Mouse (Mus musculus) heart, adult 2 months (tissue): ENCODE results near the gene Tbce. TPM values are rescaled to one million over a fixed set of nuclear protein-coding genes. Genes with fewer than 3 reads are reported as not detected.

Source experiments
- DNase-seq, 2 experiments: peaks; one replicate each; pipeline ENCODE4 v3.0.0; 2021
- H3K27ac ChIP-seq: fragments of 200-600 bp; 2 replicates; pipeline ENCODE4 v1.8.1; 2022
- H3K27me3 ChIP-seq: fragments of 200-500 bp; 2 replicates; pipeline ENCODE4 v1.6.1; 2012; ENCODE audit warnings: mild to moderate bottlenecking, low read length, inconsistent platforms, mixed read lengths; ENCODE audit not compliant: control insufficient read depth, insufficient read depth
- H3K36me3 ChIP-seq: fragments of 200-500 bp; 2 replicates; pipeline ENCODE4 v1.6.1; 2012; ENCODE audit warnings: low read length, inconsistent platforms; ENCODE audit not compliant: control insufficient read depth, insufficient read depth
- H3K4me1 ChIP-seq: fragments of 200-500 bp; 2 replicates; pipeline ENCODE4 v1.6.1; 2011; ENCODE audit warnings: low read length; ENCODE audit not compliant: control insufficient read depth, insufficient read depth
- H3K4me3 ChIP-seq: fragments of 200-600 bp; 2 replicates; pipeline ENCODE4 v1.8.1; 2022
- H3K79me2 ChIP-seq: fragments of 200-500 bp; replicated peaks from 2 replicates; pipeline ENCODE4 v1.6.1; 2012; ENCODE audit warnings: mild to moderate bottlenecking, inconsistent platforms, low read length, moderate library complexity, mixed read lengths; ENCODE audit not compliant: control insufficient read depth, insufficient read depth
- H3K9ac ChIP-seq: fragments of 200-500 bp; 2 replicates; pipeline ENCODE4 v1.6.1; 2012; ENCODE audit warnings: low read depth, mild to moderate bottlenecking, control low read depth, inconsistent platforms, low read length, mixed read lengths
- CTCF ChIP-seq: fragments of 200-600 bp; IDR thresholded peaks from 2 replicates; pipeline ENCODE4 v1.8.1; 2022; ENCODE audit warnings: antibody characterized with exemption, mild to moderate bottlenecking, moderate library complexity
- EP300 ChIP-seq: fragments of 200-500 bp; IDR thresholded peaks from 2 replicates; pipeline ENCODE4 v1.6.1; 2011; ENCODE audit warnings: low read depth, low read length, control low read depth; ENCODE audit not compliant: insufficient read depth
- POLR2A ChIP-seq: fragments of 200-500 bp; IDR thresholded peaks from 2 replicates; pipeline ENCODE4 v1.6.1; 2011; ENCODE audit warnings: mild to moderate bottlenecking, low read depth, low read length, control low read depth; ENCODE audit not compliant: insufficient read depth
- WGBS: fragments of 180-500 bp; shearing (Covaris S2); methylation state at CpG from one replicate; pipeline ENCODE4 v1.1.7; 2018; 5-methylcytosine and 5-hydroxymethylcytosine counted together
- intact Hi-C: fragments of 180-260 bp; cut with DNase I; formaldehyde crosslinking; loops from one replicate; pipeline ENCODE4 v1.15.1; 2025
- polyA plus RNA-seq: library from polyadenylated mRNA; depleted of rRNA; stranded (reverse); fragments of >200 nt; gene quantifications from 2 replicates; pipeline ENCODE4 v1.2.3, GENCODE M21; 2012
- total RNA-seq, 2 experiments: library from RNA; stranded (reverse); gene quantifications; 2 replicates each; pipeline ENCODE4 v1.2.3; 2021

Gene Tbce
- total and polyA plus RNA-seq, 3 experiments = 16.5 to 21.2 (median 20.4) TPM

DNA sequence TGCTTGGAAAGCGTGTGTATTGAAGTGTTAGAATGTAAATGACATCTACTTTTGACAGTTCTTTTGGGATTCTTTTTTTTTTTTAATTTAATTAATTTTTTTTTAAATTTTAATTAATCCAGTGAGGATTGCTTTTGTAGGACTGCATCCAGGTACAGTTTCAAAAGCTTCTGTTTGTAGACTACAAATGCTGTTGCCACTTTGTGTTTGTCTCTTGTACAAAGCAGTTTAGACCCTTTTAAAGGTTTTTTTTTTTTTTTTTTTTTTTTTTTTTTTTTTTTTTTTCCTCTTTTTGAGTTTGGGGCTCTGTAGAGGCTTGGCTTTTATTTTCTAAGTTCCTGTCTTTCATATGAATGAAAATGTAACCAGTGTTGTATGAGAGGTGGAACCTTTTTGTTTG is 26.3 kb upstream of the Tbce start:
- Histone ChIP-seq H3K4me1 (peaks cover 5% of the 10 kb centered on the region), H3K27me3 (no peaks in the 10 kb centered on the region), H3K36me3 (peaks cover 21% of the 10 kb centered on the region), H3K4me3 (no peak overlapping the region), H3K79me2 (peaks cover 9% of the 10 kb centered on the region), H3K9ac (no peak overlapping the region), H3K27ac (no peak overlapping the region)
- no peak for TF ChIP-seq CTCF
- TF ChIP-seq POLR2A = no peak
- WGBS = 89% methylated on average over 1 of the region's 1 CpGs
- DNase-seq = no peak
- intact Hi-C loops = loop anchor here (10.0 kb wide), 1 partner anchor 549 kb away; the partner anchor contains the start of genes Mrpl32 and Psma2

DNA sequence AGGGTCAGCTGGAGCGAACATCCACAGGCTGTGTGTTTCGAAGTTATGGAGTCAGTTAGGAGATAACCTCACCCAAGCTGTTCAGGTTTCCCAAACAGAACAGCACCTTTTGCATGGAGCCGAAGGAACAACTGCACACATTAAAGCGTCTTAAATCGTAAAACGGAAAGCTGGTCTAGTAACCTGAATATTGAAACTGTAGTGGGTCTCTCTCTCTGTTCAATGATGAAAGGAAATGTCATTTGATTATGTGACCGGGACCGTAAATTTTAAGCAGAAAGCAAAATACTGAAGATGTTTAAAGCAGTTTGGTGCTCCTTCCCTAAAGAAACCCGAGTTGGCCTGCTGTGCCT is 25.6 kb upstream of the Tbce start:
- peak overlapping the region; percentile 83 for H3K9ac ChIP-seq
- intact Hi-C loops = loop anchor here (10.0 kb wide), 1 partner anchor 550 kb away; the partner anchor contains the start of genes Mrpl32 and Psma2
- H3K27ac ChIP-seq = peak overlapping the region; percentile 9; the same call in 1 of the 2 replicates
- DNase-seq = no peak
- peaks cover 24% of the 10 kb centered on the region for H3K36me3 ChIP-seq
- H3K4me3 ChIP-seq = peak overlapping the region; percentile 87
- H3K27me3 ChIP-seq = no peaks in the 10 kb centered on the region
- no peak for TF ChIP-seq CTCF
- TF ChIP-seq POLR2A = no peak
- TF ChIP-seq EP300 = no peak
- H3K79me2 ChIP-seq = peaks cover 9% of the 10 kb centered on the region
- WGBS = 3% methylated on average over 9 of the region's 9 CpGs
- H3K4me1 ChIP-seq = peaks cover 5% of the 10 kb centered on the region

DNA sequence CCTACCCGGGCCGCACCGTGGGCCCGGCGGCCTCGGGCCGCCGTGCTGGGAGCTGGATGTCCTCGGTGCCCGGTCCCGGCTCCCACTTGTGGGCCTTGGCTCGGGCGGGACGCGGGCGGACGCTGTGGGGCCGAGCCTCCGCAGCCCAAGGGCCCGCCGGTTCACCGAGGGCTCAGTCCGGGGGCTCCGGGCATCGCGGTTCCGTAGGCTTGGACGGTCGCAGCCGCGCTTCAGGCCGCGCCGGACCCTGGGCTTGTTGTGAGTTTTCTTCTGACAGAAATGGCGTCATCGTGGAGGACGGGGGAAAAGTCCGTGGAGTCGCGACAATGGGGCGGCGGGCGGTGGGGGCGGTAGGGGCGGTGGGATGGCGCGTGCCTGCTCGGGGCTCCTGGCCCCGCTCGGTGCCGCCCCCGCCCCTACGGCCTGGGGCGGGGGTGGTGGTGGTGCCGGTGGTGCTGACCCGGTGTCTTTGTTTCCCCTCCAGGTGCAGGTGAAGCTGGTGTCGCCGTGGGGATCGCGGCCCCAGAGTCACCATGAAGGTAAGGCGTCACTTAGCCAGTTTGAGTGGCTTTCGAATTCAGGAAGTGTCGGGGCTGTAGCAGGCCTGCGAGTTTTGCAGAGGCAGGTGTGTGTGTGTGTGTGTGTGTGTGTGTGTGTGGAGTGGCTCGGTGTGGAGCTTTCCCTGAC is 25.0 kb upstream of the Tbce start:
- no peaks in the 10 kb centered on the region for H3K27me3 ChIP-seq
- TF ChIP-seq EP300 = no peak
- no peak for TF ChIP-seq POLR2A
- TF ChIP-seq CTCF = no peak
- H3K4me3 ChIP-seq = peak overlapping the region; percentile 87
- peak overlapping the region; percentile 83 for H3K9ac ChIP-seq
- peak; percentile 53 to 59 for DNase-seq
- under 1% methylated on average over 65 of the region's 65 CpGs for WGBS
- peaks cover 5% of the 10 kb centered on the region for H3K4me1 ChIP-seq
- H3K79me2 ChIP-seq = peaks cover 6% of the 10 kb centered on the region
- intact Hi-C loops = loop anchor here (5.0 to 10.0 kb wide), 2 partner anchors 113 to 550 kb away; partner anchors contain the start of genes Mrpl32 and Psma2
- peak overlapping the region; percentile 86 for H3K27ac ChIP-seq
- peaks cover 26% of the 10 kb centered on the region for H3K36me3 ChIP-seq

DNA sequence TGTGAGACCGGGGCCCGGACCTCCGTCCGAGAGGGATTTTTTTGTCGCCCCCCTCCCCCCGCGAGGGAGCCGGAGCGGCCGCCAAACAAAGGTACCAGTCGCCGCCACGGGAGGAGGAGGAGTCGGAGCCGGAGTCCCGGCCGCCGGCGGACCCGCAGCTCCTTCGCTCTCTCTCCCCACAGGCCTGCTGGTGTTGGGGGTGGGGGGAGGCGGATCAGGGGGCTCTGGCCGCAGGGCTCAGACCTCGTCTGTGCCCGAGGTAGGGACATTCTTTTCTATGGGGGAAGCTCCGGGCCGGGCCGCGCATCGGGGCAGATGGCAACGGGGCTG is 24.5 kb upstream of the Tbce start:
- TF ChIP-seq POLR2A (no peak), CTCF (no peak)
- H3K36me3 ChIP-seq = peaks cover 26% of the 10 kb centered on the region
- DNase-seq = no peak
- peak overlapping the region; percentile 86 for H3K27ac ChIP-seq
- no peaks in the 10 kb centered on the region for H3K27me3 ChIP-seq
- peak overlapping the region; percentile 87 for H3K4me3 ChIP-seq
- WGBS = under 1% methylated on average over 31 of the region's 31 CpGs
- peaks cover 8% of the 10 kb centered on the region for H3K79me2 ChIP-seq
- intact Hi-C loops = loop anchor here (1.0 to 10.0 kb wide), 3 partner anchors 24 to 551 kb away; partner anchors contain the start of genes Mrpl32 and Psma2
- H3K9ac ChIP-seq = peak overlapping the region; percentile 83
- H3K4me1 ChIP-seq = peaks cover 5% of the 10 kb centered on the region

DNA sequence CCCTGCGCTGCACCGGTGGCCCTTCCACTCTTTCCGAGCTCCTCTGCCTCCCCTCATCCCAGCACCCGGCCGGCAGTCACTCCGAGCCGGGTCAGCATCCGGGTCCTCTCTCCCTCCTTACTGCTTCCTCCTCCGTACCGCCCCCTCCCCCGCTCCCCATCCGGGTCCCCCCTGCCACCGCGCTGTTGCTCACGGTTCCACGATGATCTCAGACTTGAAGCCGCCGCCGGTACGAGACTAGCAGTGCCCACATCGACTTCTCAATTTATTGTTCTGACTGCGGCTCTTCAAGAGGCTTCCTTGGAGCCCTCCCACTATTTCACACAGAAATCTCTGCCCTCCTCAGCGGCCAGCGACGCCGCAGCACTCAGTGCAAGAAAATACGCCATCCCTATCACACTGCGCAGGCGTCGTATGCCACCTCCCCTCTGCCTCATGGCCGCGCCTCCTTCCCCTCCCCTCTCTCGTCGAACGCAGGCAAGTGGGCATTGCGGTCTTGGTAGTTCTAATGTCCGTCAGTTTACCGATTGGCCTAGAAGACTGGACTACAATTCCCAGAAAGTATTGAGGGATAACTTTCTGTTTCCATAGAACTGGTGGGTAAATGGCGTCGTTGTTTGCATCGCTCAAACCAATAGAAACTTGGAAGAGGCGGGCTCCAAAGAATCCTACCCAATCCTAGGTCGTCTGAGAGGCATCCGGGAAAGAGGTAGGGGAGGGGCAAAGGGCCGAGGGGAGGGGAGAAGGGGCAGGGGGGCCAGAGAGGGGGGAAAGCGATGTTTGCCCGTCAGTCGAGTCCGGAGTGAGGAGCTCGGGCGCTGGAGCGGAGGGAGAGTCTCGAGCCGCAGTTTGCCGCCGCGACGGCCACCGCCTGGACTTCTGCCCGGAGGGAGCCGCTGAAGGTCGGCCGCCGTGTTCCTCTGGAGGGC is 23.8 kb upstream of the Tbce start, which contains the start of the genes Arid4b and Ggps1:
TSS of gene Arid4b (plus strand) at position 220 of the 929 bp plus-strand sequence.
TSS of gene Ggps1 (minus strand) at position 476 of the 929 bp plus-strand sequence.
- H3K9ac ChIP-seq = peak within 1 kb of the TSS; percentile 83
- H3K36me3 ChIP-seq = peaks cover 24% of the 10 kb centered on the region
- TF ChIP-seq POLR2A = peak; percentile 98
- TF ChIP-seq EP300 = no peak
- no peak for TF ChIP-seq CTCF
- peak; percentile 93 to 98 for DNase-seq
- no peaks in the 10 kb centered on the region for H3K27me3 ChIP-seq
- under 1% methylated on average over 63 of the region's 64 CpGs for WGBS
- peaks cover 8% of the 10 kb centered on the region for H3K79me2 ChIP-seq
- H3K4me3 ChIP-seq = peak within 1 kb of the TSS; percentile 87
- intact Hi-C loops = loop anchor here (1.0 to 10.0 kb wide), 3 partner anchors 23 to 552 kb away; partner anchors contain the start of genes Mrpl32 and Psma2
- peaks cover 5% of the 10 kb centered on the region for H3K4me1 ChIP-seq
- peak within 1 kb of the TSS; percentile 95 for H3K27ac ChIP-seq
